Mouse (Mus musculus) stomach, postnatal 0 days (tissue): ENCODE data around the gene Net1.
"Not testable (repeated sequence)": the region's sequence is repeated elsewhere in the genome, so short reads cannot be mapped to it uniquely, and the experiment has no call there.

Source experiments
- CTCF ChIP-seq: IDR thresholded peaks from 2 replicates; pipeline ENCODE4 v1.5.1; 2016; ENCODE audit warnings: antibody characterized with exemption, low read depth, mild to moderate bottlenecking, moderate library complexity
- EP300 ChIP-seq: optimal IDR thresholded peaks from 2 replicates; pipeline ENCODE3; 2016; ENCODE audit warnings: antibody characterized with exemption

- not testable (repeated sequence) for TF ChIP-seq CTCF, EP300
Observed at GRCm38 (mm10) chr13:3833644-3834043, 84.4 kb downstream of the Net1 start.
